Mouse (Mus musculus) E14TG2a.4 (cell line): ENCODE results near the gene Fam213a.

ENCODE experiments used
- H3K27me3 ChIP-seq: 2 replicates; pipeline ENCODE4 v1.6.1; 2014; ENCODE audit warnings: low read length, control low read depth; ENCODE audit not compliant: insufficient read depth
- H3K36me3 ChIP-seq: 2 replicates; pipeline ENCODE4 v1.6.1; 2014; ENCODE audit warnings: low read length, control low read depth; ENCODE audit not compliant: insufficient read depth
- H3K4me1 ChIP-seq: replicated peaks from 2 replicates; pipeline ENCODE4 v1.6.1; 2014; ENCODE audit warnings: low read depth, low read length, control low read depth
- H3K4me3 ChIP-seq: replicated peaks from 2 replicates; pipeline ENCODE4 v1.5.1; 2014; ENCODE audit warnings: mild to moderate bottlenecking, low read length
- H3K9me3 ChIP-seq: 2 replicates; pipeline ENCODE4 v1.6.1; 2014; ENCODE audit warnings: low read length, control low read depth
- CTCF ChIP-seq: conservative IDR thresholded peaks from 2 replicates; pipeline ENCODE4 v1.5.1; 2014; ENCODE audit warnings: low read length
- NANOG ChIP-seq: IDR thresholded peaks from 2 replicates; pipeline ENCODE4 v1.6.1; 2014; ENCODE audit warnings: borderline replicate concordance, low read length, mixed read lengths
- POU5F1 ChIP-seq: IDR thresholded peaks from 2 replicates; pipeline ENCODE4 v1.6.1; 2014; ENCODE audit warnings: low read length, borderline replicate concordance

Gene Fam213a

DNA sequence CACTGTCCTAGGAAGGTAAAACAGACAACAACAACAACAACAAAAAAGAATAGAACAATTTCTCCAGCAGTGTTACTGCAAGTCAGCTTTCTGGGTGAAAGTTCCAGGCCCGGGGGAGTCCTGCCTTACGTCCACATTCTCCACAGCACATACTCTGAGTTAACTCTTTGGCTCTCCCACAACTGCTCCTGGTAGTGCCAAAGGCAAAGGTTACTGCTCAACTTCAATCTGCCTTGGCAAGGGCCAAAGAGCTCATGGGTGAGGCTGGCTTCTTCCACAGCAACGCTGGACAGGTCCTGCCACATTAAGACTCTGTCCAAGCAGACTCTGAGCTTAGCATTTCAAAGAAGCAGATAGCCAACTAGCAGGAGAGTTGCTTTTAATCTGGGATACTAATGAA is 1.7 kb downstream of the Fam213a start:
- Histone ChIP-seq H3K36me3 (no peaks in the 10 kb centered on the region), H3K27me3 (peaks cover 82% of the 10 kb centered on the region)
- TF ChIP-seq NANOG (no peak), CTCF (no peak), POU5F1 (no peak)

GRCm38 (mm10) chr14:41008138-41008537 is 5.5 kb downstream of the Fam213a start:
- Histone ChIP-seq H3K27me3 (peaks cover 70% of the 10 kb centered on the region), H3K4me1 (peaks cover 13% of the 10 kb centered on the region)
- no peak for TF ChIP-seq NANOG
- no peak for TF ChIP-seq CTCF
- no peak for TF ChIP-seq POU5F1

More for the DNA sequence above, 1.7 kb downstream of the Fam213a start:
- Histone ChIP-seq H3K9me3 (no peaks in the 10 kb centered on the region), H3K4me3 (no peak overlapping the region), H3K4me1 (peaks cover 14% of the 10 kb centered on the region)

DNA sequence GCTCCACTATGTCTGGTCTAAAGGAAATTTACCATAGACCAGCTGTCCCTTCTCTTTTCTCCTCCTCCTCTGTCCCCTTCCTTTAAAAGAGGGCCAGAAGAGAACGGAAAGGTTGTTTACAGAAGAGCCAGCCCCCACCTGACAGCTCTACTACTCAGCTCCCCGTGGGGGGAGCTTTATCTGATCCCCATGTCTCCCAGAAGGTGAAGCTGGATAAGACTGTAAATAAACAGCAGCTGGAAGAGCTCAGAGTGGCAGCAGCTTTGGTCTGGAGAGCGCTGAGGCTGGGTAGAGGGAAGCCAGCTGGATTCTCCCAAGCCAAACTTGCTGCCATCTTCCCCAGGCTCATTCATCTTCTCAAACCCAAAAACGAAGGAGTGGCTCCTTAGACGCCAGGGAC is 5.9 kb downstream of the Fam213a start:
- H3K27me3 ChIP-seq, result peaks cover 65% of the 10 kb centered on the region
- TF ChIP-seq POU5F1, result no peak
- TF ChIP-seq CTCF, result no peak
- no peak for TF ChIP-seq NANOG

More at GRCm38 (mm10) chr14:41008138-41008537, 5.5 kb downstream of the Fam213a start:
- H3K36me3 ChIP-seq, result no peaks in the 10 kb centered on the region
- no peak overlapping the region for H3K4me3 ChIP-seq
- H3K9me3 ChIP-seq, result no peaks in the 10 kb centered on the region

GRCm38 (mm10) chr14:41006899-41007298 is 6.7 kb downstream of the Fam213a start:
- Histone ChIP-seq H3K27me3 (peaks cover 64% of the 10 kb centered on the region), H3K9me3 (no peaks in the 10 kb centered on the region), H3K36me3 (no peaks in the 10 kb centered on the region), H3K4me3 (no peak overlapping the region), H3K4me1 (peaks cover 10% of the 10 kb centered on the region)
- TF ChIP-seq CTCF (no peak), POU5F1 (no peak), NANOG (no peak)

More for the DNA sequence above, 5.9 kb downstream of the Fam213a start:
- Histone ChIP-seq H3K36me3 (no peaks in the 10 kb centered on the region), H3K9me3 (no peaks in the 10 kb centered on the region), H3K4me3 (no peak overlapping the region), H3K4me1 (peaks cover 10% of the 10 kb centered on the region)

GRCm38 (mm10) chr14:41006263-41006662 is 7.3 kb downstream of the Fam213a start:
- Histone ChIP-seq H3K9me3 (no peaks in the 10 kb centered on the region), H3K4me1 (peaks cover 10% of the 10 kb centered on the region), H3K4me3 (no peak overlapping the region), H3K36me3 (no peaks in the 10 kb centered on the region), H3K27me3 (peaks cover 61% of the 10 kb centered on the region)
- TF ChIP-seq POU5F1, result no peak
- TF ChIP-seq CTCF, result no peak
- TF ChIP-seq NANOG, result no peak

GRCm38 (mm10) chr14:41005716-41006115 is 7.9 kb downstream of the Fam213a start:
- Histone ChIP-seq H3K4me1 (peaks cover 10% of the 10 kb centered on the region), H3K9me3 (no peaks in the 10 kb centered on the region), H3K36me3 (no peaks in the 10 kb centered on the region), H3K4me3 (no peak overlapping the region), H3K27me3 (peaks cover 56% of the 10 kb centered on the region)
- no peak for TF ChIP-seq CTCF
- TF ChIP-seq POU5F1, result no peak
- TF ChIP-seq NANOG, result no peak

GRCm38 (mm10) chr14:41004201-41005141 is 9.1 kb downstream of the Fam213a start:
- Histone ChIP-seq H3K9me3 (no peaks in the 10 kb centered on the region), H3K36me3 (no peaks in the 10 kb centered on the region), H3K4me1 (peaks cover 10% of the 10 kb centered on the region), H3K4me3 (no peak overlapping the region), H3K27me3 (peaks cover 48% of the 10 kb centered on the region)
- TF ChIP-seq NANOG (no peak), POU5F1 (no peak), CTCF (no peak)

GRCm38 (mm10) chr14:41001576-41001975 is 12.0 kb downstream of the Fam213a start:
- peaks cover 32% of the 10 kb centered on the region for H3K27me3 ChIP-seq
- H3K36me3 ChIP-seq, result no peaks in the 10 kb centered on the region
- no peaks in the 10 kb centered on the region for H3K9me3 ChIP-seq
- H3K4me3 ChIP-seq, result no peak overlapping the region
- TF ChIP-seq CTCF (no peak), NANOG (no peak), POU5F1 (no peak)
- H3K4me1 ChIP-seq, result peaks cover 10% of the 10 kb centered on the region

DNA sequence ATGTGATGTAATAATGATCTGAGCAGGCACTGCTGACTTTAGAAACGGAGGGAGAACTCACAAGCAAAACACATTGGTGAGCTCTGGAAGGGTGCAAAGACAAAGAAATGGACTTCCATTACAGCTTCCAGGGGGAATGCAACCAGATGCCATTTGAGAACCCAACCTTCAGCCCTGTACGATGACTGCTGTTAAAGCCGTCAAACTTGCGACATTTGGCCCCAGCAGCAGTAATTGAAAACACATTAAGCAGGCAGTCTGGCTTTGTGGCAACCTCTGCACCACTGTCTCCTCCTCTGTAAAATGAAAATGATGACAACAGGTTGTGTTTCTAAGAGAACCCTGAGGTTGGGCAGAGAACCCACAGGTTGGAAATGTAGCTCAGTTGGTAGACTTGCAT is 12.8 kb downstream of the Fam213a start:
- peaks cover 24% of the 10 kb centered on the region for H3K27me3 ChIP-seq
- no peak for TF ChIP-seq NANOG
- no peak for TF ChIP-seq CTCF
- no peak for TF ChIP-seq POU5F1
- peaks cover 13% of the 10 kb centered on the region for H3K4me1 ChIP-seq
- H3K36me3 ChIP-seq, result no peaks in the 10 kb centered on the region
- H3K9me3 ChIP-seq, result no peaks in the 10 kb centered on the region
- H3K4me3 ChIP-seq, result no peak overlapping the region
